Mouse (Mus musculus) spleen, adult 18-20 months (tissue): ENCODE data around the gene Nkx6-2.

Experiments used
- DNase-seq, 2 experiments: peaks; one replicate each; pipeline ENCODE4 v3.0.0; 2022; ENCODE audit warnings: mixed read lengths in 2 of 2

Gene Nkx6-2

GRCm38 (mm10) chr7:139582595-139582994 is at the start of gene Nkx6-2:
Gene Nkx6-2, minus strand, starts transcription at chr7:139582797.
- DNase-seq, result no peak

GRCm38 (mm10) chr7:139625156-139625555 is 42.6 kb upstream of the Nkx6-2 start:
- DNase-seq, result no peak

GRCm38 (mm10) chr7:139622568-139622967 is 40.0 kb upstream of the Nkx6-2 start:
- no peak for DNase-seq

GRCm38 (mm10) chr7:139615767-139616766 is 33.5 kb upstream of the Nkx6-2 start:
- peak in 1 of 2 experiments; percentile 32 for DNase-seq

GRCm38 (mm10) chr7:139610328-139610727 is 27.7 kb upstream of the Nkx6-2 start:
- no peak for DNase-seq

- DNase-seq, result no peak
Observed at GRCm38 (mm10) chr7:139595862-139596261, 13.3 kb upstream of the Nkx6-2 start.

- DNase-seq, result no peak
Observed at GRCm38 (mm10) chr7:139595311-139595710, 12.7 kb upstream of the Nkx6-2 start.

- DNase-seq, result no peak
Observed at GRCm38 (mm10) chr7:139591311-139591710, 8.7 kb upstream of the Nkx6-2 start.

- peak in 1 of 2 experiments; percentile 24 for DNase-seq
Observed at GRCm38 (mm10) chr7:139590302-139590701, 7.7 kb upstream of the Nkx6-2 start.

- DNase-seq, result no peak
Observed at GRCm38 (mm10) chr7:139587919-139588318, 5.3 kb upstream of the Nkx6-2 start.

GRCm38 (mm10) chr7:139585183-139585821 is 2.7 kb upstream of the Nkx6-2 start:
- DNase-seq, result no peak

- no peak for DNase-seq
Observed at GRCm38 (mm10) chr7:139584221-139585175, 1.9 kb upstream of the Nkx6-2 start.

GRCm38 (mm10) chr7:139583094-139583737 is 619 bp upstream of the Nkx6-2 start:
- no peak for DNase-seq

- no peak for DNase-seq
Observed at GRCm38 (mm10) chr7:139581801-139582571, 611 bp downstream of the Nkx6-2 start.

GRCm38 (mm10) chr7:139580851-139581775 is 1.5 kb downstream of the Nkx6-2 start:
- DNase-seq, result no peak

- DNase-seq, result no peak
Observed at GRCm38 (mm10) chr7:139579261-139579905, 3.2 kb downstream of the Nkx6-2 start.

GRCm38 (mm10) chr7:139576064-139576686 is 6.4 kb downstream of the Nkx6-2 start:
- no peak for DNase-seq

- no peak for DNase-seq
Observed at GRCm38 (mm10) chr7:139572665-139573064, 9.9 kb downstream of the Nkx6-2 start.

GRCm38 (mm10) chr7:139570788-139571187 is 11.8 kb downstream of the Nkx6-2 start:
- DNase-seq, result no peak
